Comparison of ENCODE assay signal across 10 mouse cellular contexts in genomic region chr2:91462681-91463080, GRCm38 (mm10). TPM values are rescaled to one million over a fixed set of nuclear protein-coding genes. Genes with fewer than 3 reads are reported as not detected.
DNase-seq lines count a peak whose midpoint lies in the region; ATAC-seq lines count a peak whose summit lies in the region.
"Had no signal": no experiment of that assay in that cellular context is flagged by ENCODE, and none has a peak within 500 bp of the region (broad histone marks: within the 10 kb centered on the region; RNA-seq: fewer than 3 reads in every experiment).

No protein-coding gene starts in this region.

- intact Hi-C loops in left cerebral cortex, postnatal 14 days (cut with DNase I) = no loop called here

- DNase-seq in kidney, adult 8-10 months = no peak
- DNase-seq in left cerebral cortex, postnatal 14 days (ENCODE audit: low spot score in 2 of 2) = no peak
- DNase-seq in right cerebral cortex, postnatal 4 days = no peak
- no peak for DNase-seq in spleen, postnatal 10 days (ENCODE audit: low spot score in 2 of 2)

- H3K36me3 ChIP-seq in kidney, embryonic 15.5 days = no peaks in the 10 kb centered on the region
- no peaks in the 10 kb centered on the region for H3K36me3 ChIP-seq in embryonic facial prominence, embryonic 13.5 days
- no peaks in the 10 kb centered on the region for H3K36me3 ChIP-seq in hindbrain, embryonic 16.5 days (ENCODE audit: control insufficient read depth, insufficient read depth, low read length)
- no peaks in the 10 kb centered on the region for H3K36me3 ChIP-seq in neural tube, embryonic 12.5 days

- H3K9ac ChIP-seq in kidney, embryonic 15.5 days = peak overlapping the region; percentile 27; the same call in 1 of the 2 replicates
- peak overlapping the region; percentile 61 for H3K9ac ChIP-seq in embryonic facial prominence, embryonic 13.5 days
- peak overlapping the region; percentile 42 for H3K9ac ChIP-seq in hindbrain, embryonic 16.5 days (ENCODE audit: low read depth, low read length)
- H3K9ac ChIP-seq in neural tube, embryonic 12.5 days = peak overlapping the region; percentile 48; the same call in 1 of the 2 replicates

- H3K4me3 ChIP-seq in kidney, embryonic 15.5 days (replicated peaks) = no peak overlapping the region
- 0 out of 2 replicates have a peak overlapping the region, but pooled peaks have one; percentile 9 for H3K4me3 ChIP-seq in embryonic facial prominence, embryonic 13.5 days
- no peak overlapping the region; the same call in 1 of the 2 replicates for H3K4me3 ChIP-seq in hindbrain, embryonic 16.5 days (ENCODE audit: low read length)
- peak overlapping the region; percentile 5; the same call in 1 of the 2 replicates for H3K4me3 ChIP-seq in neural tube, embryonic 12.5 days
- H3K4me3 ChIP-seq: erythroblast, embryonic 14.5 days had no signal

- ATAC-seq in kidney, embryonic 15.5 days (replicated peaks; ENCODE audit: low FRiP score) = no peak
- ATAC-seq in embryonic facial prominence, embryonic 13.5 days (ENCODE audit: insufficient number of reproducible peaks, insufficient read depth, low FRiP score, low TSS enrichment, low read depth) = peak; percentile 43; the same call in 1 of the 2 replicates
- ATAC-seq in hindbrain, embryonic 16.5 days = peak; percentile 19; the same call in 1 of the 2 replicates
- peak; percentile 22; the same call in 1 of the 2 replicates for ATAC-seq in neural tube, embryonic 12.5 days (ENCODE audit: low FRiP score, low read depth)

- 10% methylated on average over 12 of the region's 12 CpGs for WGBS in kidney, embryonic 15.5 days
- WGBS in embryonic facial prominence, embryonic 13.5 days = 14% methylated on average over 12 of the region's 12 CpGs
- 6% methylated on average over 12 of the region's 12 CpGs for WGBS in hindbrain, embryonic 16.5 days
- 4% methylated on average over 12 of the region's 12 CpGs for WGBS in neural tube, embryonic 12.5 days

- no peaks in the 10 kb centered on the region for H3K27me3 ChIP-seq in kidney, embryonic 15.5 days
- H3K27me3 ChIP-seq in embryonic facial prominence, embryonic 13.5 days = no peaks in the 10 kb centered on the region
- H3K27me3 ChIP-seq in hindbrain, embryonic 16.5 days (replicated peaks; ENCODE audit: control insufficient read depth, insufficient read depth, low read length) = no peaks in the 10 kb centered on the region
- no peaks in the 10 kb centered on the region for H3K27me3 ChIP-seq in neural tube, embryonic 12.5 days (replicated peaks)

- H3K27ac ChIP-seq in kidney, embryonic 15.5 days = peak overlapping the region; percentile 56
- peak overlapping the region; percentile 73 for H3K27ac ChIP-seq in embryonic facial prominence, embryonic 13.5 days
- no peak overlapping the region for H3K27ac ChIP-seq in hindbrain, embryonic 16.5 days (ENCODE audit: low read depth, low read length)
- H3K27ac ChIP-seq in neural tube, embryonic 12.5 days = no peak overlapping the region
- H3K27ac ChIP-seq: macrophage had no signal

- H3K4me2 ChIP-seq in kidney, embryonic 15.5 days = peak overlapping the region; percentile 34
- peak overlapping the region; percentile 46 for H3K4me2 ChIP-seq in embryonic facial prominence, embryonic 13.5 days
- H3K4me2 ChIP-seq in hindbrain, embryonic 16.5 days (ENCODE audit: low read length) = peak overlapping the region; percentile 38
- H3K4me2 ChIP-seq in neural tube, embryonic 12.5 days (replicated peaks) = peak overlapping the region; percentile 54

- peaks cover 61% of the 10 kb centered on the region for H3K4me1 ChIP-seq in kidney, embryonic 15.5 days
- peaks cover 36% of the 10 kb centered on the region for H3K4me1 ChIP-seq in embryonic facial prominence, embryonic 13.5 days
- H3K4me1 ChIP-seq in hindbrain, embryonic 16.5 days (ENCODE audit: control insufficient read depth, insufficient read depth, low read depth, low read length) = peaks cover 26% of the 10 kb centered on the region
- H3K4me1 ChIP-seq in neural tube, embryonic 12.5 days = peaks cover 38% of the 10 kb centered on the region

- no peaks in the 10 kb centered on the region for H3K9me3 ChIP-seq in kidney, embryonic 15.5 days (replicated peaks)
- no peaks in the 10 kb centered on the region for H3K9me3 ChIP-seq in embryonic facial prominence, embryonic 13.5 days
- peaks cover 2% of the 10 kb centered on the region; the same call in 1 of the 2 replicates for H3K9me3 ChIP-seq in hindbrain, embryonic 16.5 days (ENCODE audit: control insufficient read depth, low read length)
- no peaks in the 10 kb centered on the region for H3K9me3 ChIP-seq in neural tube, embryonic 12.5 days

RNA-seq across cellular contexts. Expression of gene Lrp4, which starts 5.4 kb away (rescaled TPM):
- 9.3 and 9.5 TPM in 2 replicates for polyA plus RNA-seq in kidney, embryonic 15.5 days (2015; fragmentation: Nextera tagmentation; extraction: Ambion mirVana)
- 9.1 and 9.6 TPM in 2 replicates for polyA plus RNA-seq in embryonic facial prominence, embryonic 13.5 days (2015; fragmentation: Nextera tagmentation; extraction: Ambion mirVana)
- polyA plus RNA-seq in hindbrain, embryonic 16.5 days (2015; fragmentation: Nextera tagmentation; extraction: Ambion mirVana) = 4.5 and 5.3 TPM in 2 replicates
- 5.3 and 5.4 TPM in 2 replicates for polyA plus RNA-seq in neural tube, embryonic 12.5 days (2016; fragmentation: Nextera tagmentation; extraction: Ambion mirVana)
- 10 to 100 TPM; 27.2 to 28.2 TPM for total RNA-seq in left cerebral cortex, postnatal 14 days (2021)
- polyA plus RNA-seq: erythroblast, embryonic 14.5 days had no signal

RNA-seq across cellular contexts. Expression of gene 1110051M20Rik, which starts 18.2 kb away (rescaled TPM):
- polyA plus RNA-seq in kidney, embryonic 15.5 days (2015; fragmentation: Nextera tagmentation; extraction: Ambion mirVana) = 56.0 and 65.7 TPM in 2 replicates
- polyA plus RNA-seq in embryonic facial prominence, embryonic 13.5 days (2015; fragmentation: Nextera tagmentation; extraction: Ambion mirVana) = 66.9 and 71.1 TPM in 2 replicates
- 161 and 163 TPM in 2 replicates for polyA plus RNA-seq in hindbrain, embryonic 16.5 days (2015; fragmentation: Nextera tagmentation; extraction: Ambion mirVana)
- polyA plus RNA-seq in neural tube, embryonic 12.5 days (2016; fragmentation: Nextera tagmentation; extraction: Ambion mirVana) = 106 and 112 TPM in 2 replicates
- 10 to 100 TPM; 84.7 to 89.4 TPM for total RNA-seq in left cerebral cortex, postnatal 14 days (2021)

Comparison
In these comparisons a context has a peak if more than half of its experiments do, and no peak if none do; other contexts are left out.
1. H3K27ac ChIP-seq: peak in kidney, embryonic 15.5 days (single experiment) and embryonic facial prominence, embryonic 13.5 days (single experiment); none in hindbrain, embryonic 16.5 days (single experiment) and neural tube, embryonic 12.5 days (single experiment).
2. H3K4me3 ChIP-seq: peak in embryonic facial prominence, embryonic 13.5 days (single experiment) and neural tube, embryonic 12.5 days (single experiment); none in kidney, embryonic 15.5 days (single experiment) and hindbrain, embryonic 16.5 days (single experiment).
3. Peak in every context shown above with its lines, with median percentiles within 50 percentile points of each other: H3K4me2 ChIP-seq and H3K9ac ChIP-seq.